Mouse (Mus musculus): ENCODE measurements at regions not wholly inside any gene's neighbourhood (a gene's known extent, or its start where the extent isn't known, plus 50 kb on each side); places are given as distances from the start of the nearest gene placed in this dataset.
A peak's percentile ranks its signal among the peaks of the same experiment; 100 is the strongest.
"Not testable (repeated sequence)": the region's sequence is repeated elsewhere in the genome, so short reads cannot be mapped to it uniquely, and the experiment has no call there.

DNA sequence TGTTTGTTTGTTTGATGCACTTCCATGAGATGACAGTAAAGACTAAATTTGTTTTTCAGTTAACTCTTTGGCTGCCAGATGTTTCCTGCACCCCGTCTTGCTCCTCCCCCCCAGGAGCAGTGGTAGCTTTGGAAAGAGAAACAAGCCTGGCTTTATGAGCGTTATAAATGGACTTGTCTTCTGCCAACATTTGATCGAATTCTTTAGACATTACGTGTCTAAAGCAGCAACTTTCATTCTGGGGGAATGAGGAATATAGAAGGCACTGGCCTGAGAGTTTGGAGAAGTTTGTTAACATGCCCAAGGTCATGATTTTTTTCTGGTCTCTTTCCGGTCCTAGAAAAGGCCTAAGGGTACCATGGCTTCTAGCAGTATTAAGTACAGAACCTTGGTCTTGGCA lies 148.8 kb upstream of the Fbxl4 start:
- Histone ChIP-seq H3K27ac (no peak overlapping the region), H3K4me1 (peaks cover 9% of the 10 kb centered on the region; the same call in 1 of the 2 replicates), H3K4me3 (no peak overlapping the region), H3K4me2 (replicated peaks) (no peak overlapping the region), H3K9ac (no peak overlapping the region), H3K36me3 (no peaks in the 10 kb centered on the region), H3K9me3 (no peaks in the 10 kb centered on the region), H3K27me3 (no peaks in the 10 kb centered on the region)
- ATAC-seq (ENCODE audit: low FRiP score, low read depth) = peak; percentile 40; the same call in 1 of the 2 replicates
- 53% methylated on average over 5 of the region's 5 CpGs for WGBS

DNA sequence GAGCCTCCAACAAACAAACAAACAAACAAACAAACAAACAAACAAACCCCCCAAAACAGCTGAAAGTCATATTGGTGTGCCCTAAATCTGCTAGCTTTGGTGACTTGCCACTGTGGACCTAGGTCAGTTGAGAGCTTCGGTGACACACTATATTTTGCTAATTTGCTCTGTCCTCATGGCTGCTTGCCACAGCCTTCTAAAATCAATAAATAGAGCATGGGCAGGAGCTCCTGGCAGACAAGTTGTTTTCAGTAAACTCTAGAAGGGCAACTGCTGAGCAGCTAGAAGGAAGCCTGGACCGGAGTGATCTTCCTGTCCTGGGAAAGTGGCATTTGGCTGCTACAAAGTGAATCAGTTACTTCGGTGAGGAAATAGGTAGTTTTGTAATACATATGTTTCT lies 119.7 kb upstream of the Fbxl4 start:
- H3K27ac ChIP-seq = no peak overlapping the region
- no peak for ATAC-seq (ENCODE audit: low FRiP score, low read depth)
- H3K4me3 ChIP-seq = no peak overlapping the region
- H3K27me3 ChIP-seq = no peaks in the 10 kb centered on the region
- H3K9ac ChIP-seq = no peak overlapping the region
- no peaks in the 10 kb centered on the region for H3K4me1 ChIP-seq
- no peak overlapping the region for H3K4me2 ChIP-seq (replicated peaks)
- no peaks in the 10 kb centered on the region for H3K36me3 ChIP-seq
- no peaks in the 10 kb centered on the region for H3K9me3 ChIP-seq
- WGBS = 90% methylated on average over 3 of the region's 3 CpGs

- H3K4me1 ChIP-seq; H3K9ac ChIP-seq; H3K27ac ChIP-seq; H3K36me3 ChIP-seq; H3K27me3 ChIP-seq; H3K4me2 ChIP-seq (replicated peaks); ATAC-seq (ENCODE audit: low FRiP score, low read depth); H3K9me3 ChIP-seq; H3K4me3 ChIP-seq: not testable (repeated sequence)
- WGBS = 25% methylated on average over 1 of the region's 1 CpGs
These were observed 107.1 kb upstream of the Fbxl4 start for GRCm38 (mm10) chr4:22250276-22250675.

DNA sequence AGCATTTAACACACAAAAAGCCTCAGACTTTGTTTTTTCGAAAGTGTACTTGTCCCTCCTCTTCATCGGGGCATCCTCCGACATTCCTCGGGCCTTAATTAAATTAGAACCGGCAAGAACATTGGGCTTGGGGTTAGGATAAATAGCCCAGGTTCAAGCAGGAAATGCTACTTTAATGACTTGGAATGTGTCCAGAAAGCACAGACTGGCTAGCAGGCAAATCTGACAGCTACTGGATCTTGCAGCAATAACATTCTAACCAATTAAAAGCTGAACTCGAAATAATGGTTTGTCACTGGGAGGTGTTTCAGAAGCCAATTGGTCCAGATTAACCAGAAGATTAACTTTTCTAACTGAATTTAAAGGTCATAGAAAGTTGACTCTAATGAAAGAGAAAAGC lies 93.4 kb upstream of the Fbxl4 start:
- Histone ChIP-seq H3K4me3 (no peak overlapping the region), H3K4me2 (replicated peaks) (no peak overlapping the region), H3K9me3 (no peaks in the 10 kb centered on the region), H3K27me3 (no peaks in the 10 kb centered on the region), H3K27ac (no peak overlapping the region), H3K36me3 (no peaks in the 10 kb centered on the region), H3K4me1 (peaks cover 5% of the 10 kb centered on the region; the same call in 1 of the 2 replicates), H3K9ac (no peak overlapping the region)
- no peak for ATAC-seq (ENCODE audit: low FRiP score, low read depth)
- WGBS = 12% methylated on average over 6 of the region's 6 CpGs

- Histone ChIP-seq H3K27ac (no peak overlapping the region), H3K9ac (no peak overlapping the region), H3K36me3 (no peaks in the 10 kb centered on the region), H3K4me1 (peaks cover under 1% of the 10 kb centered on the region; the same call in 1 of the 2 replicates), H3K4me3 (no peak overlapping the region), H3K27me3 (no peaks in the 10 kb centered on the region), H3K4me2 (replicated peaks) (no peak overlapping the region), H3K9me3 (no peaks in the 10 kb centered on the region)
- no peak for ATAC-seq (ENCODE audit: low FRiP score, low read depth)
- WGBS = 61% methylated on average over 6 of the region's 6 CpGs
These were observed 88.3 kb upstream of the Fbxl4 start for GRCm38 (mm10) chr4:22269064-22269463.

- Histone ChIP-seq H3K36me3 (no peaks in the 10 kb centered on the region), H3K27me3 (no peaks in the 10 kb centered on the region), H3K9ac (no peak overlapping the region), H3K9me3 (no peaks in the 10 kb centered on the region), H3K4me2 (replicated peaks) (no peak overlapping the region), H3K27ac (no peak overlapping the region), H3K4me1 (no peaks in the 10 kb centered on the region), H3K4me3 (no peak overlapping the region)
- ATAC-seq (ENCODE audit: low FRiP score, low read depth) = no peak
- WGBS = 70% methylated on average over 4 of the region's 4 CpGs
These were observed 83.2 kb upstream of the Fbxl4 start for GRCm38 (mm10) chr4:22274178-22274577.

- Histone ChIP-seq H3K9me3 (no peaks in the 10 kb centered on the region), H3K4me1 (no peaks in the 10 kb centered on the region), H3K36me3 (no peaks in the 10 kb centered on the region), H3K27ac (no peak overlapping the region), H3K4me3 (no peak overlapping the region), H3K9ac (no peak overlapping the region), H3K4me2 (replicated peaks) (no peak overlapping the region), H3K27me3 (no peaks in the 10 kb centered on the region)
- ATAC-seq (ENCODE audit: low FRiP score, low read depth) = no peak
- whole genome bisulfite sequencing = 69% methylated on average over 4 of the region's 4 CpGs
These were observed 74.6 kb upstream of the Fbxl4 start for GRCm38 (mm10) chr4:22282536-22283323.

DNA sequence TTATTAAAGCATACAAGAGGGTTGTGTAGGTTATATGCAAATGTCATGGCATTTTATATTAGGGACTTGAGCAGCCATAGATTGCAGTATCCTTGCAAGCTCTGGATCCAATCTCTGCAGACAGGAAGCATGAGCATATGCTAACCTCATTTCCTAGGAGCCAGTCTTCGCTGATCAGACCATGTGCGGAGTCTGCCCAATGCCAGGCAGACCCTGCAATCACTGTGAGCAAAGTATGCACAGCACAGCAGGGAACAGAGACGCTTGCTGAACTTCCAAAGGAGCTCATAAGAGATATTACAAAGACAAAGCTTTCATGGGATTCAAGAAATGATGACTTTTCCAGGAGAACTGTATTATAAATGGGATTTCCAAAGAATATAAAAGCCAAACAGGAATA lies 65.2 kb upstream of the Fbxl4 start:
- H3K27ac ChIP-seq = no peak overlapping the region
- no peak overlapping the region for H3K4me2 ChIP-seq (replicated peaks)
- 45% methylated on average over 3 of the region's 3 CpGs for WGBS
- H3K4me1 ChIP-seq = no peaks in the 10 kb centered on the region
- no peak for ATAC-seq (ENCODE audit: low FRiP score, low read depth)
- H3K4me3 ChIP-seq = no peak overlapping the region
- no peaks in the 10 kb centered on the region for H3K9me3 ChIP-seq
- H3K9ac ChIP-seq = no peak overlapping the region
- H3K27me3 ChIP-seq = no peaks in the 10 kb centered on the region
- no peaks in the 10 kb centered on the region for H3K36me3 ChIP-seq

GRCm38 (mm10) chr4:22300206-22300605 lies 57.1 kb upstream of the Fbxl4 start:
- no peak overlapping the region for H3K4me3 ChIP-seq
- no peaks in the 10 kb centered on the region for H3K4me1 ChIP-seq
- H3K36me3 ChIP-seq = no peaks in the 10 kb centered on the region
- ATAC-seq (ENCODE audit: low FRiP score, low read depth) = no peak
- no peaks in the 10 kb centered on the region for H3K27me3 ChIP-seq
- H3K9me3 ChIP-seq = peaks cover 5% of the 10 kb centered on the region
- no peak overlapping the region for H3K27ac ChIP-seq
- 88% methylated on average over 7 of the region's 7 CpGs for WGBS
- H3K4me2 ChIP-seq (replicated peaks) = no peak overlapping the region
- no peak overlapping the region for H3K9ac ChIP-seq

DNA sequence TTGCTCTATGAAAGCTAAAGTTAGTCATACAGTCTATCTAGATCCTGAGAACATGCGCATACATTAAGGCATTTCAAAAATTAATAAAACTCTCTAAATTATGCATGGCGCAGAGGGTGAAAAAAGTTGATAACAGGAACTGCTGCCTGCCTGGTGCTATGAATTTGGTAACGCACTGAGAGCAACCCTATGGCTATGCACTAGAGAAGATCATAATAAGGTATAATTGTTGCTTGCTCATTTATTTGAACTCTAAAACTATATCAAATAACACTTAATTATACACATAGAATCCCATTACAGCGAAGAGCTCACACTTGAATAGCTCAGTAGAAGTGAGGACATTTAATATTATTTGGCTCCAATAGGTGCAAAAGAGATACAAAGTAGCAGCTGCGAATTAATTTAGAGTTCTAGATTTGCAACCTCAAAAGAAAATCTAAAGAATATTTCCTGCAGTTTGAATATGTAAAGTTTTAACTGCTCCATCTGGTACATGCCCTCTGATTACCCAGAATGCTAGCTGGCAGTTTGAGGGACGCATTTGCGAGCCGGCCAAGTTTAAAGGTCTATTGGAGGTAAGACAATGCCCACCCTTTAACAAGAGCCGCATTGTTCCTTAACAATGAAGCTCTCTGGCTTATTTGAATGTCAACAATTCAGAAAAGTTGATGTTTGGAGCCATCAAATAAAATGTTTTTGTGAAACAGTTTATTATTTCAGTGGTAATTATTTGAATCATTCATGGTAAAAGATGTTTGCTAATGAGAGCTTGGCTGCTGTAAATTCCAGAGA lies 56.0 kb upstream of the Fbxl4 start:
- Histone ChIP-seq H3K4me3 (no peak overlapping the region), H3K4me1 (no peaks in the 10 kb centered on the region), H3K27ac (no peak overlapping the region), H3K9ac (no peak overlapping the region), H3K27me3 (no peaks in the 10 kb centered on the region), H3K36me3 (no peaks in the 10 kb centered on the region), H3K9me3 (peaks cover 5% of the 10 kb centered on the region), H3K4me2 (replicated peaks) (no peak overlapping the region)
- 74% methylated on average over 9 of the region's 9 CpGs for WGBS
- no peak for ATAC-seq (ENCODE audit: low FRiP score, low read depth)

GRCm38 (mm10) chr4:22301943-22302215 lies 55.5 kb upstream of the Fbxl4 start:
- Histone ChIP-seq H3K27me3 (no peaks in the 10 kb centered on the region), H3K4me1 (no peaks in the 10 kb centered on the region), H3K9me3 (peaks cover 5% of the 10 kb centered on the region), H3K36me3 (no peaks in the 10 kb centered on the region), H3K4me3 (no peak overlapping the region), H3K27ac (no peak overlapping the region), H3K9ac (no peak overlapping the region), H3K4me2 (replicated peaks) (no peak overlapping the region)
- WGBS = 53% methylated on average over 4 of the region's 4 CpGs
- ATAC-seq (ENCODE audit: low FRiP score, low read depth) = no peak

DNA sequence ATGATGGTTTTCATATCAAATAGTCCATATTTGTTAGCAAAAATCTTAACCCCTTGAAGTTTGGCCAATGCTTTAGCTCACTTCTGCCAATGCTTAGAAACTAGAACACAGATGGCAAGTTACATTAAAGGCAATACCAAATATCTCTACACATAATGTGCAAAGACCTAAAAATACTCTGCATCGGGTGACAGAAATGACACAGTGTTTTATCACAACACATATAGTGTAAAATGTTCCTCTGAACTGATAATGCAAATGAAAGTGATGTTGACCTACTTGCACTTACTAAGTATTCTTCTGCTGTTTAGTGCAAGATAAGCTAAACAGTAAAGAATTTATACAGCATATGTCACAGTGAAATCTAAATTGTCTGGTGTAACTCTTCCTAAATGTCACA lies 55.1 kb upstream of the Fbxl4 start:
- Histone ChIP-seq H3K36me3 (no peaks in the 10 kb centered on the region), H3K9me3 (peaks cover 5% of the 10 kb centered on the region), H3K4me2 (replicated peaks) (no peak overlapping the region), H3K27me3 (no peaks in the 10 kb centered on the region), H3K4me3 (no peak overlapping the region), H3K4me1 (no peaks in the 10 kb centered on the region), H3K27ac (no peak overlapping the region), H3K9ac (no peak overlapping the region)
- WGBS = 82% methylated on average over 1 of the region's 1 CpGs
- no peak for ATAC-seq (ENCODE audit: low FRiP score, low read depth)
